Comparison of ENCODE assay signal across 20 mouse cellular contexts in the genomic region with DNA sequence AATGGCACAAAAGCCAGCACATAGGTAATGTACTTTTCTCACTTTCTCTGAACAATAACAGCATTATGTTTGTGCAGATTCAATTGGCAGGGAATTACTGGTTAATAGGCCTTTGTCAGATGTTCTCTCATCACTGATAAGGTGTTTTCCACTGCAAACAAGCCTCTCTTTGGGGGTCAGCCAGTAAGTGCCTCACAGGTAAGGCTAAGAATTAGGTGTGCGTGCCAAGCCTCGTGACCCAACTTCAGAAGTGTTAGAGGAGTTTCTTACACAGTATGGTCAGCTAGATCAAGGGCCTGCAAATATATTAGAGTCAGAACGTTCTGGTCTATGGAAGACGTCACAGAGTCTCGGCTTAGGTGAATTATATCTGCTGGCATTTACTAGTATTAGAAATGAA. TPM values are rescaled to one million over a fixed set of nuclear protein-coding genes. Genes with fewer than 3 reads are reported as not detected.
DNase-seq lines count a peak whose midpoint lies in the region; ATAC-seq and TF ChIP-seq lines count a peak whose summit lies in the region.
"Had no signal": no experiment of that assay in that cellular context is flagged by ENCODE, and none has a peak within 500 bp of the region (broad histone marks: within the 10 kb centered on the region; RNA-seq: fewer than 3 reads in every experiment).

No protein-coding gene starts in this region.

- H3K27ac ChIP-seq in liver, adult 2 months (replicated peaks; ENCODE audit: insufficient read depth, low read depth, low read length) = no peak overlapping the region
- no peak overlapping the region for H3K27ac ChIP-seq in liver, embryonic 11.5 days (ENCODE audit: low read depth, low read length)
- H3K27ac ChIP-seq: forebrain, embryonic 10.5 days; forebrain, embryonic 13.5 days; hindbrain, embryonic 12.5 days; hindbrain, embryonic 15.5 days had no signal

- no peak overlapping the region for H3K4me2 ChIP-seq in liver, embryonic 11.5 days
- H3K4me2 ChIP-seq: forebrain, embryonic 13.5 days; hindbrain, embryonic 12.5 days; hindbrain, embryonic 15.5 days had no signal

- no peak overlapping the region for H3K9ac ChIP-seq in liver, adult 2 months (ENCODE audit: low read depth, low read length)
- no peak overlapping the region for H3K9ac ChIP-seq in liver, embryonic 11.5 days (ENCODE audit: low read depth, low read length)
- H3K9ac ChIP-seq: forebrain, embryonic 13.5 days; hindbrain, embryonic 12.5 days; hindbrain, embryonic 15.5 days had no signal

- peaks cover 11% of the 10 kb centered on the region; the same call in 1 of the 2 replicates for H3K79me2 ChIP-seq in liver, adult 2 months (ENCODE audit: control insufficient read depth, insufficient read depth, low read length)

- H3K36me3 ChIP-seq in liver, adult 2 months (ENCODE audit: control insufficient read depth, insufficient read depth, low read length) = peaks cover 26% of the 10 kb centered on the region
- H3K36me3 ChIP-seq in liver, embryonic 11.5 days (ENCODE audit: control insufficient read depth, insufficient read depth, low read length) = peaks cover 9% of the 10 kb centered on the region

- H3K4me3 ChIP-seq in liver, adult 2 months (ENCODE audit: insufficient read depth, low read depth, low read length) = peak overlapping the region; percentile 7; the same call in 1 of the 2 replicates
- H3K4me3 ChIP-seq in liver, embryonic 11.5 days (ENCODE audit: low read depth, low read length) = no peak overlapping the region
- H3K4me3 ChIP-seq: forebrain, embryonic 10.5 days; forebrain, embryonic 13.5 days; hindbrain, embryonic 12.5 days; hindbrain, embryonic 15.5 days had no signal

- DNase-seq in liver, adult 2 months (ENCODE audit: extremely low read depth, low read depth, low spot score) = peak; percentile 56
- DNase-seq in liver, embryonic 11.5 days (ENCODE audit: low spot score) = no peak
- peak; percentile 8 for DNase-seq in lung, postnatal 14 days
- no peak for DNase-seq in lung, postnatal 10 days
- DNase-seq in lung, postnatal 36 days = peak; percentile 58
- DNase-seq in MN1 (ENCODE audit: low spot score) = no peak
- DNase-seq: adrenal gland, adult 8-10 months; adrenal gland, postnatal 25 days; cerebellum, adult 18-20 months; cerebellum, adult 9-10 months; cerebellum, postnatal 14 days; gastrocnemius, postnatal 25 days; heart, adult 18-20 months had no signal

- no peak for TF ChIP-seq POLR2A in liver, adult 2 months (IDR thresholded peaks at IDR 0.05; ENCODE audit: extremely low read depth, insufficient read depth, low read length)

- H3K27me3 ChIP-seq in liver, adult 2 months (ENCODE audit: control insufficient read depth, insufficient read depth, low read length) = no peaks in the 10 kb centered on the region
- no peaks in the 10 kb centered on the region for H3K27me3 ChIP-seq in liver, embryonic 11.5 days (replicated peaks; ENCODE audit: control insufficient read depth, insufficient read depth, low read length)
- H3K27me3 ChIP-seq: forebrain, embryonic 13.5 days; hindbrain, embryonic 12.5 days; hindbrain, embryonic 15.5 days had no signal

- WGBS in liver, adult 2 months = 17% methylated on average over 5 of the region's 5 CpGs
- WGBS in liver, embryonic 11.5 days = 77% methylated on average over 5 of the region's 5 CpGs

- TF ChIP-seq CTCF in liver, adult 2 months (IDR thresholded peaks at IDR 0.05; ENCODE audit: low read depth, low read length) = no peak

- H3K4me1 ChIP-seq in liver, adult 2 months (ENCODE audit: control insufficient read depth, insufficient read depth, low read length) = peaks cover 30% of the 10 kb centered on the region
- H3K4me1 ChIP-seq in liver, embryonic 11.5 days (replicated peaks; ENCODE audit: control insufficient read depth, insufficient read depth, low read length) = no peaks in the 10 kb centered on the region

- no peaks in the 10 kb centered on the region for H3K9me3 ChIP-seq in liver, embryonic 11.5 days (ENCODE audit: control insufficient read depth, low read length)
- H3K9me3 ChIP-seq: forebrain, embryonic 10.5 days; forebrain, embryonic 13.5 days; hindbrain, embryonic 12.5 days; hindbrain, embryonic 15.5 days had no signal

- no peak for ATAC-seq in liver, embryonic 11.5 days (replicated peaks; ENCODE audit: low FRiP score)
- ATAC-seq: activated CD4-positive, CD25-positive, alpha-beta regulatory T cell, adult 4 months; CD4-positive, CD25-positive, alpha-beta regulatory T cell, adult 4 months; forebrain, embryonic 13.5 days; forebrain, embryonic 16.5 days had no signal

RNA-seq across cellular contexts. Expression of gene Lamp2, which starts 2.3 kb away (rescaled TPM):
- 414 and 458 TPM in 2 replicates for total RNA-seq in liver, adult 2 months (2014; rRNA removed)
- polyA plus RNA-seq in liver, adult 2 months (2012; rRNA removed) = 203 and 230 TPM in 2 replicates
- polyA plus RNA-seq in liver, embryonic 11.5 days (2014; fragmentation: Nextera tagmentation; extraction: Ambion mirVana) = 76.0 and 81.4 TPM in 2 replicates

Comparison
In these comparisons a context has a peak if more than half of its experiments do, and no peak if none do; other contexts are left out.
1. DNase-seq: peak in liver, adult 2 months (single experiment), lung, postnatal 14 days (single experiment) and lung, postnatal 36 days (single experiment); none in liver, embryonic 11.5 days (single experiment), lung, postnatal 10 days (single experiment) and MN1 (single experiment).